Mouse (Mus musculus) spleen, adult 2 months (tissue): ENCODE data around the gene Col6a4.

Experiments used
- CTCF ChIP-seq: fragments of 200-500 bp; IDR thresholded peaks from 2 replicates; pipeline ENCODE4 v1.5.1; 2011; ENCODE audit warnings: mild to moderate bottlenecking, inconsistent platforms; ENCODE audit not compliant: insufficient read depth, insufficient read length, insufficient replicate concordance; ENCODE audit errors: extremely low read depth
- POLR2A ChIP-seq: fragments of 200-500 bp; IDR thresholded peaks from 2 replicates; pipeline ENCODE4 v1.6.1; 2011; ENCODE audit warnings: low read depth, low read length, inconsistent platforms

GRCm38 (mm10) chr9:106038865-106039264, 57.7 kb downstream of the Col6a4 start:
- TF ChIP-seq CTCF (no peak), POLR2A (no peak)
